Mouse (Mus musculus) heart, postnatal 0 days (tissue): ENCODE results near the gene Ccdc144b.

Source experiments
- CTCF ChIP-seq: IDR thresholded peaks from 2 replicates; pipeline ENCODE4 v1.5.1; 2016; ENCODE audit warnings: antibody characterized with exemption, control low read depth, low read depth
- EP300 ChIP-seq: IDR thresholded peaks from 2 replicates; pipeline ENCODE4 v1.6.1; 2016; ENCODE audit warnings: antibody characterized with exemption, low read depth

- TF ChIP-seq CTCF (no peak), EP300 (no peak)
Measured at GRCm38 (mm10) chr3:36031740-36032510, 21.4 kb downstream of the Ccdc144b start.
